Mouse (Mus musculus) adipocyte (in vitro differentiated cells): ENCODE measurements at regions not wholly inside any gene's neighbourhood (a gene's known extent, or its start where the extent isn't known, plus 50 kb on each side); places are given as distances from the start of the nearest gene placed in this dataset.

Source experiments
- DNase-seq: peaks from one replicate; pipeline ENCODE4 v3.0.0-alpha.2; 2016; ENCODE audit warnings: low spot score

- DNase-seq: no peak
These were observed 65.5 kb upstream of the Ppm1b start for GRCm38 (mm10) chr17:84890871-84891599.

GRCm38 (mm10) chr17:84893273-84894033 is 63.1 kb upstream of the Ppm1b start:
- no peak for DNase-seq

GRCm38 (mm10) chr17:84895526-84895925 is 61.0 kb upstream of the Ppm1b start:
- DNase-seq: no peak

GRCm38 (mm10) chr17:84896572-84896971 is 60.0 kb upstream of the Ppm1b start:
- no peak for DNase-seq

GRCm38 (mm10) chr17:84898407-84898806 is 58.1 kb upstream of the Ppm1b start:
- DNase-seq: no peak

- no peak for DNase-seq
These were observed 52.8 kb upstream of the Ppm1b start for GRCm38 (mm10) chr17:84903625-84904337.
